Mouse (Mus musculus) left cerebral cortex, postnatal 10 days (tissue): ENCODE data around the gene Ripply3. TPM values are rescaled to one million over a fixed set of nuclear protein-coding genes. Genes with fewer than 3 reads are reported as not detected.

Source experiments
- DNase-seq, 2 experiments: peaks; one replicate each; pipeline ENCODE4 v3.0.0; 2021 to 2022; ENCODE audit warnings: low spot score in 2 of 2, mixed read lengths in 1 of 2; ENCODE audit errors: extremely low spot score in 1 of 2
- intact Hi-C: fragments of 180-260 bp; cut with DNase I; formaldehyde crosslinking; loops from one replicate; pipeline ENCODE4 v1.15.1; 2025
- total RNA-seq, 2 experiments: library from RNA; stranded (reverse); gene quantifications; 2 replicates each; pipeline ENCODE4 v1.2.3; 2021

Ripply3 gene
- total RNA-seq, 2 experiments from 2014 or later, result 0.43 TPM; not detected in 1

DNA sequence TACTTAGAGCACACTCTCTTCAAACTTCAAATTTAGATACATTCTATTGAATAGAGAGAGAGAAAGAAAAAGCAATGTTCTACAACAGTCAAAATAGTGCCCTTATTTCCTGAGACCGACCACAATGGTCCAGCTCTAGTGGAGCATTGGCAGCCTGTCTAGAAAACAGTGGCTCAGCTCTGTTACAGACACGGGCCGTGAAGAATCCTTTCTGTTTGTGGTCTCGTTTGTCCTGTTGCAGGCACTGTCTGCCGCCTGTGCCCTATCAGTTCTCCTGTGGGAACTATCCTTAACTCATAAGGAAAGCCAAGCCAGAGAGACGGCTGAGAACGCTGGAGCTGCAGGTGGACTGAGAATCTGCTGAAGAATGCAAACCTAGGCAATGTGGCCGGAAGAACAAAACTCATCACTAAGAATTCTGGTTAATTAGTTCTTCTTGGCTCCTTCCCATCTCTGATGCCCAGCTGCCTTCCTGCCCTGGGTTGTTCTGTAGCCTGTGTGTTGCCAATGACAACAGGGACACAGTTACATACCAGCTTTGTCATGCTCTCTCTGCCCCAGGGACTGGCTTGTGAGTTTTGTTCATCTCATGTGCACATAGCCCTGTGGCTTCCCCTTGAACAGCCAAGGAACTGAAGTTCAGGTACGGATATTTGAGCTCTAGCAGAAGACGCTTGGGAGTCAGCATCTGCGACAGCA, 21.5 kb downstream of the Ripply3 start:
- DNase-seq, result no peak
- intact Hi-C loops, result no loop called here

GRCm38 (mm10) chr16:94350287-94350677, 22.1 kb downstream of the Ripply3 start:
- DNase-seq, result no peak
- intact Hi-C loops, result no loop called here

DNA sequence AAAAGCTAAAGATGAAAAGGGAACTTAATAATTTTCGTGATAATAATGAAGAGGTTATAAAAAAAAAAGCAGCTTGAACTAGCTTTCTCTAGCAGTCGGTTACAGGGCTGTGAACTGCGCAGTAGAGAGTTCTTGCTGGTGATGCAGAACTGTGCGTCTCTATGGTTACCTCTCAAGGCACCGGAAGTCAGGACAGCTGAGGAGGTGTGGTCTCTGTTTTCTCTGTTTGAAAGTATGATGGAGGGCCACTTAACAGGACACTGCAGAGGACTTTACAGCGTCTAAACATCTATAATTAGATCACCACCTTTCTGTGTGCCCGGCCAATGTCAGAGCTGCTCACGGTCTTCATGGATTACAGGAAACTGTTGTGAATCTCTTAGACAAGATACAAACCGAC, 26.2 kb downstream of the Ripply3 start:
- DNase-seq, result no peak
- intact Hi-C loops, result no loop called here

DNA sequence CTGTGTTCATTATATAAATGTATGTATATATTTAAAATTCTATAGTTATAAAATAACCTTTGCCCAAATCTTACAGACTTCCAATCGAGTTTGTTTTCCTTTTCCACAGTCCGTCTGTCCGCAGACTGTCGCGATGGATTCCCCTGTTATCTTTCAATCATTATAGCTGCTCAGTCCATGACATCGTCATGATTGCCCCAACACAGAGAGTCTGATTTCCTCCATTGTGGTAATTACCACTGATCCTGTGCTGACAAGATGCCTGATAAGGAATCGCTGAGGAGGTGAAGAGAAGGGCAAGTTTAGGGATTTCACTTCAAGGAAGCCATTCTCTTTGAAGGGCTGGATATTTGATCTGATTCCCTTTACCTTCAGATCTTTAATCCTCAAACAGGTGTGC, 27.8 kb downstream of the Ripply3 start:
- DNase-seq, result no peak
- intact Hi-C loops, result no loop called here

DNA sequence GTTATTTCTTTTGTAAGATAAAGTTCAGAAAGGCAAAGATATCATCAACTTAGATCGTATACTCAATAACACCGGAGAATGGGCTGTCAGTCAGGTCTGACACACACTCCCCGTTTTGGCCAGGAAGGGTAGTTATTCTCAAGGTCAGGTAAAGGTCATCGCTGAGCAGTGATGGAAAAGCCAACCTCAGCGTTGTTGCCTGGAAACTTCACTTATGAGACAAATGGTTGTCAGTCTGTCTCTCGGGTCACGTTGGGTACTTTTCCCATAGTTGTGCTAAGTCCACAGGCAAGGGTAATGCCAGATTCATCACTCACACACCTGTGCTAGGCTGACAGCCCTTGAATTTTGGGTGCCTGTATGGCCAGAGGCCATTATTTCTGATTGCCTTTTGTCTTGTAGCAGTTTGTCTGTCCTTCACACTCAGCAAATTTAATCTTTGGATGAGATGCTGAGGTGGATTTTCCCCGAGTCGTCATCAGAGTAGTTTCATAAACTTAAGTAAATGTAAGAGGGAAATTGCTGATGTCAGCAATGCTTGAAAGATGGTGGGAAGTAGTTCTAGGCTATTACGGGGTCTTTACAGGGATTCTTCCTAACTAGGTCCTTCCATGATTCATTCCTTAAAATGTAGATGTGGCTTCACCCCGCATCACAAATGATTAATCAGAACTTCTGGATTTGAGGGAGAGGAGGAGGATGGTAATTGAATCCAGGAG, 28.7 kb downstream of the Ripply3 start:
- intact Hi-C loops, result no loop called here
- DNase-seq, result no peak

DNA sequence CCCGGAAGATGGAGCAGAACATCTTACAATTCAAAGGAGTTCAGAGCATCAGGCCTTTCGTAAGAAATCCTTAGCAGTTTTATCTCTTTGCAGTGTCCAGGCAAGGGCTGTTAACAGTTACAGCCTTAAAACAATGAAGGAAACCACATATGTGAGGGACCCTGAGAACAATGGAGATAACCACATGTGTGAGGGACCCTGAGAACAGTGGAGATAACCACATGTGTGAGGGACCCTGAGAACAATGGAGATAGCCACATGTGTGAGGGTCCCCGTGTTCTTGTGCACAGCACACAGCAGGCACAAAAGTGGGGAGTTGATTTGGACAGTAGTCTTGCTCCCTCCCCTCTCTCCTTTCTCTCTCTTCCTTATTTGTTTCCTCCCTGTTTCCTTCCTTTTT, 29.9 kb downstream of the Ripply3 start:
- no peak for DNase-seq
- intact Hi-C loops, result no loop called here

- no peak for DNase-seq
- intact Hi-C loops, result no loop called here
These were observed 32.5 kb downstream of the Ripply3 start for GRCm38 (mm10) chr16:94360578-94361350.

GRCm38 (mm10) chr16:94362174-94362873, 34.1 kb downstream of the Ripply3 start:
- intact Hi-C loops, result no loop called here
- peak; percentile 77 to 79 for DNase-seq

DNA sequence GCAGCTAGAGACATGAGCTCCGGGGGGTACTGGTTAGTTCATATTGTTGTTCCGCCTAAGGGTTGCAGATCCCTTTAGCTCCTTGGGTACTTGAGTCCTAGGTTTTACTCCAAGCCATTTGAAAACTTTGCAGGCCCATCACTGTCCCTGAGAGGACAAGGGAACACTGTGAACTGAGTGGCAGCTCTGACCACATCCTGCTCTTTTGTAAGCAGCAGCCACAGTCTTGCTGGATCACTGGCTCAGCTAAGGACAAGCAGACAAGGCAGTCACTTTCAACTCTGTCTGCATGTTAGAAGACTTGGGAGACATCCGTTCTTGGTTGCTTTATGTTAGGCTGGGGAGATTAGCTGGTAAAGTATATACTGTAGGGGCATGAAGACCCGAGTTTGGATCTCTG, 35.6 kb downstream of the Ripply3 start:
- DNase-seq, result no peak
- intact Hi-C loops, result no loop called here

- intact Hi-C loops, result no loop called here
- no peak for DNase-seq
These were observed 37.2 kb downstream of the Ripply3 start for GRCm38 (mm10) chr16:94365435-94365834.

DNA sequence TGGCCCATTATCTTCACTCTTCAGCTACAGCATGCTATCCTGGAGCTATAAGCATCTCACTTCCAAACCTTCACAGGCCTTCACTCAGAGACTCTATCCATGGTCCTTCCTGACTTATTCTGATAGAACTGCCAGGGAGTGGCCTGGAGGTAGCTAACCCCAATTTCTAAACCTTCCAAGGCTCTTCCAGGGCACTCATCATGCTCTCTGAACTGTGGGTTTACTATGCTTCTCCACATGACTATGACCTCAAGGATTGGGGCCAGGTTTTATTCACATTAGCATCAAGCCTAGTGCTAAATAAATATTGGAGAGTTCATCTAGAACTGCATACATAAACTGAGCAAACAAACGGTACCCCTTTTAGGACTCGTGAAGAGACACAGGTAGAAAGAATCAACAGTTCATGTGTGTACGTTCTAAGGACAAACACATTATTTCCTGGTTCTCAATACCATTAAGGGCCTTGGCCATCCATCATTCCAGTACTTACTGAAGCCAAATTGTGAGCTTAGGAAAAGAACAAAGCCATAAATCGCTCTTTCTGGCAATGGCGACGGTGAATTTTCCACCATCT, 41.5 kb downstream of the Ripply3 start:
- intact Hi-C loops, result loop anchor here (1.0 kb wide), 1 partner anchor 56 kb away; the partner anchor contains the start of gene Hlcs
- DNase-seq, result no peak

GRCm38 (mm10) chr16:94370173-94370914, 42.1 kb downstream of the Ripply3 start, which contains the start of gene Ttc3:
Ttc3 (plus strand) TSS chr16:94370618.
- peak; percentile 95 to 98 for DNase-seq
- intact Hi-C loops, result loop anchor here (1.0 kb wide), 1 partner anchor 57 kb away; the partner anchor contains the start of gene Hlcs

DNA sequence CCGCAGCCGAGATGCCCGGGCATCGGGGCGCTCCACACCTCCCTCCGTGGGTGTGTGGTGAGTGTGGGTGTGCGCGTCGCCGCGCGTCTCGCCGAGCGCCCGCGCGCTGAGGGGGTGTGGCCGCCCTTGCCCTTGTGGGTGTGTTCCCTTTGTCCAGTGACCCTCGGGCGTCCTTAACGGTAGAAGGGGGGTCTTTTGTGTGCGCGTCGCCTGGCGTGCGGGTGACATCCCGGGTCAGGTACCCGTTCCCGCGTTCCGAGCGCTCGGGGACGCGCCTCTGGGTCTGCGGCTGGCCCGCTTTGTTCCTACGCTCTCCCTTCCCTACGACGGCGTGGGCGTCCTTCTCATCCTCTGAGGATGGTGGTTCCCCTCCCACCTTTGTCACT, 42.7 kb downstream of the Ripply3 start:
- intact Hi-C loops, result loop anchor here (1.0 kb wide), 1 partner anchor 58 kb away; the partner anchor contains the start of gene Hlcs

GRCm38 (mm10) chr16:94371301-94371931, 43.2 kb downstream of the Ripply3 start, which contains the start of gene Pigp:
Pigp (minus strand) TSS chr16:94371842.
- peak; percentile 38 to 73 for DNase-seq
- intact Hi-C loops, result no loop called here

More for the DNA sequence above, 42.7 kb downstream of the Ripply3 start:
- peak in 1 of 2 experiments; percentile 87 for DNase-seq

GRCm38 (mm10) chr16:94379386-94379785, 51.2 kb downstream of the Ripply3 start:
- intact Hi-C loops, result no loop called here
- no peak for DNase-seq

DNA sequence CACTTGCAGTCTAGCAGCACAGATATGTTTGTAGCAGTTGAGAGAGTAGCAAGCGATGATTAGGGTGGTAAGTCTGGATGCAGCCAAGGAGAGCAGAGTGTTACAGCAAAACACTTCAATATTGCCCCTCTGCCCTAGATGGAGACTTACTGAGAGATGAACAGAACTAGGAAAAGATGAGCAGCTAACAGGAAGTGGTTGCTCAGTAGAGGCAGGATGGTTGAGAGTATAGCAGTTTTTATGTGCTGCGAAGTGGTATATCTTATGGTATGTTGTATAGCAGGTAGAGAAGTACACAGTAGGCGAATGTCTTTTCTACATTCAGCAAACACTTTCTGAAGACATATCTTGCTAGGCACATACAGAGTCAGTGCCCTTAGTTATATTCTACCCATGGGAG, 55.1 kb downstream of the Ripply3 start:
- intact Hi-C loops, result no loop called here
- no peak for DNase-seq
